Mouse (Mus musculus): ENCODE data around the gene Hist2h2aa2. TPM values are rescaled to one million over a fixed set of nuclear protein-coding genes. Genes with fewer than 3 reads are reported as not detected.
A peak's percentile ranks its signal among the peaks of the same experiment; 100 is the strongest.
"Not testable (repeated sequence)": the region's sequence is repeated elsewhere in the genome, so short reads cannot be mapped to it uniquely, and the experiment has no call there.

The Hist2h2aa2 gene
- total RNA-seq, 4 experiments from 2014 or later, result 483 to 517 (median 507) TPM

- no peak for DNase-seq
These were observed 21.5 kb upstream of the Hist2h2aa2 start for GRCm38 (mm10) chr3:96261623-96262022.

- DNase-seq, result no peak
These were observed 20.1 kb upstream of the Hist2h2aa2 start for GRCm38 (mm10) chr3:96260220-96260619.

DNA sequence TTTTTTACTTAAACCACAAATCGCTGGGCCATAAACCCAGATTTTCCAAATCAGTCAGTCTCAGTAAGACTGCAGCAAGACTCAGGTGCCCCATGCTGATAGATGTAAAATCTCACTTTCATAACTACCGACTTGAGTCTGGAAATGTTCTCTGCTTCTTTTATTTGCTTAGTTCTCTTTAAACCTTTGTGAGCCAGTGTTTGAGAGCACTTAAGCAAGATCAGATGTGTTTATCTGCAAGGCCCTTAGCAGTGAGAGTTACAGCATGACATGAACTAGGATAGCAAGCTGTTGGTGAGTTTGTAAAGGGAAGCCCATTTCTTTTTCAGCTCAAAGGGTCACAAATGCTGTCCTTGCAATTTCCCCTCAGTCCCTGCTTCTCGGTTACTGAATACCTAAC is 17.1 kb upstream of the Hist2h2aa2 start:
- DNase-seq, result no peak

- no peak for DNase-seq
These were observed 16.0 kb upstream of the Hist2h2aa2 start for GRCm38 (mm10) chr3:96255926-96256593.

GRCm38 (mm10) chr3:96254683-96255355 is 14.7 kb upstream of the Hist2h2aa2 start:
- DNase-seq, result no peak

DNA sequence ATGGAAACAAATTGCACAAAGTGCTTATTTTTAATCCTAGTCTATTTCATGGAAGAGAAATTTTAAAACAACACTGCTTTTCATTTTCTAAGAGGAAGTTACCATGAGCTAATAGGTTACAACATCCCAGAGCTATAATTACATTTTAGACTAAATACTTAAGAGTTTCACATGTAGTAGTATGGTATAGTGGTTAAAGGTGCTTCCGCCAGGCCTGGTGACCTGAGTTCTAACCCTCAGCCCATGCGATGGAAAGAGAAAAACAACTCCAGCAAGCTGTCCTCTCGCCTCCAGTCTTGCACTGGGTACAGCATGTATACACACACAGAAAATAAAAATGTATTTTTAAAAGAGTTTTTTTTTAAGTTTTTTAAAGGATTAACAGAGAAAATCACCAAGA is 11.7 kb upstream of the Hist2h2aa2 start:
- DNase-seq, result no peak

DNA sequence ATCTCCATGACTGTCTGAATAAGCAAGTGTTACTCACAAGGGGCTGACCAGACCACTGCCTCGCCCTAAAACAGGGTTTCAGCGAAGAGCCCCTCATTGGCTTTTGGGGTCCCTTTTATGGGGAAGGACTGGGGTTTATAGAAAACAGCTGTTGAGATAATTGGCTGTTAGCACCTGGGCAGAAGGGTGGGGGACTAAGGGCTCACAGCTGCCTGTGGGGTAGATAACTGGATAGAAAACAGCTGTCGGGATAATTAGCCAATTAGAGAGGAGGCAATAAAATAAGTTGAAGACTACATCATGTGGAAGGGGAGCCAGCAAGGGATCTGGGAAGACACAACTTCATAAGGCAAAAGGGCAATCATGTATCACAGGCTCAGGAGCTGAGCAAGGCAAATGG is 10.8 kb upstream of the Hist2h2aa2 start:
- DNase-seq, result no peak

GRCm38 (mm10) chr3:96249034-96249345 is 8.9 kb upstream of the Hist2h2aa2 start:
- DNase-seq, result no peak

DNA sequence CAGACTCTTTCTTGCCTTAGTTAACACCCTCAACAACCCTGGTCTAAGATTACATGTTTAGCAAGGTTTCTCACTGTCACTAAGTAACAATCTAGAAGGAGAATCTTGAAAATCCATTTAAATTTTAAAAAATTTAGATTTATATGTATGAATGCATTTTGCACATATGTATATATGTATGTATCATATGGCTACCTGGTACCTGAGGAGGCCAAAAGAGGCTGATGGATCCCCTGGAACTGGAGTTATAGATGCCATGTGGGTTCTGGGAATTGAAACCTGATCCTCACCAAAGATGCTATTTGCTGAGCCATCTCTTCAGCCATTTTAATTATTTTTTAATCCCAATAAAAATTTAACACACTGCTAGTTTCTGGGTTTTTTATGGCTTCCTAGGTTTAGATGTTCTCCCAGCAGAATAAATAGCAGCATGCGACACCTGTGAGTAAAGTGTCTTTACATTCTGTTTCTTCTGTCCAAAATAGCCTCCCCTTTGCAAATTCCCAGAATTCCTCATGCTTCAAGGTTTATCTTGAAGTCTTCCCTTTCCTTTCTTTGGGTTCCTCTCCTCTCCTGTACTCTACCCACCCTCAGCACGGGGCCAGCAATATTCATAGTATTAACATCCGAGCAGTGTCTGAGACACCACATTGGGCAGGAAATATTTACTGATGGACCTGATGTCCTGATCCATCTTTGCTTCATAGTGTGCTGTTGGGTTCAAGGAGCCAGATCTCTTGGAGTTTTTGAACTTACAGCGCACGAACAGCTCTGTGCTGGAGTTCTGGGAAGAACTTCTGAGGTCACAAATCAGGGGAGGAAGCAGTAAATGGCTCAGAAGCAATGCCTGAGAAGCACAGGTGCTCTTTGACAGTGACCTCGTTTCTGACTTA is 8.3 kb upstream of the Hist2h2aa2 start:
- DNase-seq, result no peak

GRCm38 (mm10) chr3:96247356-96248140 is 7.5 kb upstream of the Hist2h2aa2 start:
- no peak for DNase-seq

- DNase-seq, result not testable (repeated sequence)
These were observed 6.4 kb upstream of the Hist2h2aa2 start, which contains the start of gene Hist2h3c1 for GRCm38 (mm10) chr3:96246427-96246856. Gene Hist2h3c1, plus strand, starts transcription at chr3:96246685.

- DNase-seq, result not testable (repeated sequence)
These were observed 5.9 kb upstream of the Hist2h2aa2 start for GRCm38 (mm10) chr3:96246018-96246417.

GRCm38 (mm10) chr3:96245003-96245886 is 5.2 kb upstream of the Hist2h2aa2 start, which contains the start of gene Hist2h2aa1:
Gene Hist2h2aa1, plus strand, starts transcription at chr3:96245497.
- peak; percentile 87 for DNase-seq

DNA sequence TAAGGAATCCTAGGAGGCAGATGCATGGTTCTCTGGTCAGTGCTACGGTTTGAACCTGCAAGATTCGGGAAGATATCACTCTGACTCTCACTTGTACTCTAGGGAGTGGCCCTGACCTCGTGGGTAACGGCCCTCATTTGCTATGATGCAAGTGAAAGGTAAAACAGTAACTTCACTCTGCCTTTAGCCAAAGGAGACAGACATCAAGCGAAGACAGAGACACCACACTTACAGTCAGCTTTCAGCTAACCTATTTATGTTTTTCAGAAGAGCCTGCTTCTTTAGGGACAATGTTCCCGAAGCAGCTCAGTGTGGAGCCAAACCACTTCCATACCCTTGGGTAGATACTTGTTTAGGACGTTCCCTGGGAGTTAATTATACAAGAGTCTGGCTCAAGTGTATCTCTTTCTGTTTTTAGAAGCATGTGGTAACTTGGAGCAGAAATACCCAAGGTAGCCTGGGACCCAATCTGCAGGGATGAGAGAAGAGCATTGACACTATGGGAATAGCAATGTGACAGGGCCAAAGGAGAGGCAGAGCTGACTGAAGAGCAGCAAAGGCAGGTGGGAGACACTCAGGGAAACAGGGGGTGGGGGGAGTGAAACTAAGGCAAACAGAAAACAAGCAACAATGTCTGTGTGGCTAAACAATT is 4.0 kb upstream of the Hist2h2aa2 start:
- no peak for DNase-seq

GRCm38 (mm10) chr3:96240799-96241197 is 722 bp upstream of the Hist2h2aa2 start:
- DNase-seq, result no peak

DNA sequence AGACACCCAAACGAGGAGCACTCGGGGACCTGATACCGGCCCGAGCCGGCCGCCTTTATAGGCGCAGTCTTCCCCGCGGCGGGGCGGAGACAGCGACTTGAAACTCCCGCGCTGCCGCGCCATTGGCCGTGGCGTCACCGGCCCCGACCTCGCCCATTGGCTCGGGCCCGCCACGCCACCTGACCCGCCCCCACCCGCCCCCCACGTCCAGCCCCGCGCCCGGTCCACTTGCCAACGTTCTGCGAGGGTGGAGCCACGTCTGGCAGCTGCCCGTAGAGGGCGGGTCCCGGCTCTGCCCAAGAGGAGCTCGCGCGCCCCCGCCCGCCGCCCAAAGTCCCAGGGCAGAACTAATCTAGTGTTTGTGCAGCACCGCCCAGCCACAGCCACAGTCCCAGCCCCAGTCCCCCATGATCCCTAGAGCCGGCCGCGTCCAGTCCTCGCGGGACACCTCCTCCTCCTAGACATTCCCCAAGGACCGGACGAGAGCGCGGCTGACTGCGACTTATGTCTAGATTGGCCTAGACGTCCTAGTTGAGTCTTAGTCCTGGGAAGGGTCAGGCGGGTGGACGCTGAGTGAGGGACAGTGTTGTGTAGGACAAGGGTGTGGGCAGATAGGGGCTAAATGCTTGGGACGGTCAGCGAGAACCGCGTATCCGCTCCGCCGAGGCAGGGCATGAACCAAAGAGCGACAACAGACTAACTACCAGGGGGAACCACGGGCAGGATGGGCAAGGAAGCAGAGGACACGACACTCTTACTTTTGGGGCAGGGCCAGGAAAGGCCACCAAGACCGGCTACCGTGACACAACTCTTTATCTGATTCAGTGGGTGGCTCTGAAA is 902 bp downstream of the Hist2h2aa2 start, which contains the start of gene Hist2h3c2:
Gene Hist2h3c2, minus strand, starts transcription at position 174 of the 840 bp plus-strand sequence.
- not testable (repeated sequence) for DNase-seq

DNA sequence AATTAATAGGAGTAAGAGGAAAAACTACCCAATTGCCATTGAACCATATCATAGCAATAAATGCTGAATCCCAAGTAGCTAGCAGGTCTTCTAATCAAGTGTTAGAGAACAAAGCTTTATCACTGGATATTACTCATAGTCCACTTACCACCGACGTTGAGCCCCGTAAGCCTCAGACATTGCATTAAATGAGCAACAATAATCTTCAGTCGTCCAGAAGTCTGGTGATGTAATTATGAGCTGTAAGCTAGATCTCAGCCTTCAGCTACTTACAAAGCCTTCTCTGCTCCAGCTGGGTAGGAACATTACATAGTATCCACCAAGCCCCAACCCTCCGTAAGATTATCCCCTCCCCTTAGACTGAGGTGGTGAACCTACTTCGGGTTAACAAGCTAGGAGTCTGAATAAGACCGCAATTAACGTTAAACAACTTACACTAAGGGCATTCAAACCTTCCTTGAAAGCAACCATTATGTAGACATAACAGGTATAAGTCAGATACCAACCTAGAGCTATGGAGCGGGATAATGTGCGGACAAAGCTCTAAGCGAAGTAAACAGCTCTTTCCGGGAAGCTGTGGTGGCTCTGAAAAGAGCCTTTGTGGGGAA is 2.1 kb downstream of the Hist2h2aa2 start:
- DNase-seq, result no peak

GRCm38 (mm10) chr3:96237335-96237903 is 2.7 kb downstream of the Hist2h2aa2 start:
- DNase-seq, result no peak
